In genomic region chr10:54161091-54161742, GRCm38 (mm10) we compare ENCODE assay signal across 25 mouse cellular contexts.
DNase-seq lines count a peak whose midpoint lies in the region; ATAC-seq and TF ChIP-seq lines count a peak whose summit lies in the region.
"Had no signal": no experiment of that assay in that cellular context is flagged by ENCODE, and none has a peak within 500 bp of the region (broad histone marks: within the 10 kb centered on the region; RNA-seq: fewer than 3 reads in every experiment).

No protein-coding gene starts in this region.

- H3K4me1 ChIP-seq in intestine, embryonic 14.5 days (replicated peaks; ENCODE audit: control insufficient read depth, insufficient read depth, low read length) = no peaks in the 10 kb centered on the region
- no peaks in the 10 kb centered on the region for H3K4me1 ChIP-seq in intestine, embryonic 15.5 days (replicated peaks)
- H3K4me1 ChIP-seq in intestine, postnatal 0 days (replicated peaks; ENCODE audit: control insufficient read depth, insufficient read depth, low read length) = no peaks in the 10 kb centered on the region
- H3K4me1 ChIP-seq in small intestine, adult 2 months (ENCODE audit: control insufficient read depth, insufficient read depth, insufficient read length, low read length) = peaks cover 6% of the 10 kb centered on the region; the same call in 1 of the 2 replicates
- no peaks in the 10 kb centered on the region for H3K4me1 ChIP-seq in midbrain, embryonic 14.5 days (ENCODE audit: control insufficient read depth, insufficient read depth, low read length)
- H3K4me1 ChIP-seq: embryonic facial prominence, embryonic 13.5 days; embryonic facial prominence, embryonic 15.5 days; forebrain, embryonic 10.5 days; forebrain, embryonic 12.5 days had no signal

- H3K27me3 ChIP-seq in intestine, embryonic 14.5 days (replicated peaks; ENCODE audit: control insufficient read depth, insufficient read depth, low read length) = no peaks in the 10 kb centered on the region
- no peaks in the 10 kb centered on the region for H3K27me3 ChIP-seq in intestine, embryonic 15.5 days (replicated peaks)
- no peaks in the 10 kb centered on the region for H3K27me3 ChIP-seq in intestine, postnatal 0 days (replicated peaks; ENCODE audit: control insufficient read depth, insufficient read depth, low read length)
- H3K27me3 ChIP-seq in small intestine, adult 2 months (ENCODE audit: control insufficient read depth, insufficient read depth, low read length) = no peaks in the 10 kb centered on the region
- no peaks in the 10 kb centered on the region for H3K27me3 ChIP-seq in midbrain, embryonic 14.5 days (ENCODE audit: control insufficient read depth, insufficient read depth, low read length)
- H3K27me3 ChIP-seq: embryonic facial prominence, embryonic 13.5 days; embryonic facial prominence, embryonic 15.5 days; forebrain, embryonic 12.5 days had no signal

- 26% methylated on average over 11 of the region's 11 CpGs for WGBS in intestine, embryonic 14.5 days
- 31% methylated on average over 11 of the region's 11 CpGs for WGBS in intestine, embryonic 15.5 days
- 15% methylated on average over 11 of the region's 11 CpGs for WGBS in intestine, postnatal 0 days
- 23% methylated on average over 11 of the region's 11 CpGs for WGBS in small intestine, adult 2 months
- whole genome bisulfite sequencing in midbrain, embryonic 14.5 days = 90% methylated on average over 11 of the region's 11 CpGs

- TF ChIP-seq CTCF in intestine, postnatal 0 days (IDR thresholded peaks at IDR 0.05; ENCODE audit: low read depth) = no peak
- no peak for TF ChIP-seq CTCF in small intestine, adult 2 months (IDR thresholded peaks at IDR 0.05; ENCODE audit: extremely low read depth, insufficient read length, insufficient replicate concordance, low read depth, low read length)

- H3K9ac ChIP-seq in intestine, embryonic 14.5 days (ENCODE audit: low read length) = no peak overlapping the region
- no peak overlapping the region for H3K9ac ChIP-seq in intestine, embryonic 15.5 days
- H3K9ac ChIP-seq in intestine, postnatal 0 days (ENCODE audit: low read depth, low read length) = no peak overlapping the region
- H3K9ac ChIP-seq in midbrain, embryonic 14.5 days (replicated peaks; ENCODE audit: low read length) = no peak overlapping the region
- H3K9ac ChIP-seq: embryonic facial prominence, embryonic 13.5 days; embryonic facial prominence, embryonic 15.5 days; forebrain, embryonic 12.5 days had no signal

- H3K36me3 ChIP-seq in intestine, embryonic 14.5 days (ENCODE audit: control insufficient read depth, insufficient read depth, low read length) = no peaks in the 10 kb centered on the region
- H3K36me3 ChIP-seq in intestine, embryonic 15.5 days = no peaks in the 10 kb centered on the region
- no peaks in the 10 kb centered on the region for H3K36me3 ChIP-seq in intestine, postnatal 0 days (ENCODE audit: control insufficient read depth, insufficient read depth)
- no peaks in the 10 kb centered on the region for H3K36me3 ChIP-seq in small intestine, adult 2 months (ENCODE audit: control insufficient read depth, insufficient read depth, low read length)
- H3K36me3 ChIP-seq in midbrain, embryonic 14.5 days (ENCODE audit: control insufficient read depth, insufficient read depth, low read length) = no peaks in the 10 kb centered on the region
- H3K36me3 ChIP-seq: embryonic facial prominence, embryonic 13.5 days; embryonic facial prominence, embryonic 15.5 days; forebrain, embryonic 10.5 days; forebrain, embryonic 12.5 days had no signal

- no peak overlapping the region for H3K27ac ChIP-seq in intestine, embryonic 14.5 days (ENCODE audit: low read depth)
- no peak overlapping the region for H3K27ac ChIP-seq in intestine, embryonic 15.5 days
- H3K27ac ChIP-seq in intestine, postnatal 0 days (ENCODE audit: low read depth, low read length) = peak overlapping the region; percentile 63
- peak overlapping the region; percentile 80 for H3K27ac ChIP-seq in small intestine, adult 2 months (ENCODE audit: insufficient read depth, low read depth, low read length)
- H3K27ac ChIP-seq in midbrain, embryonic 14.5 days (replicated peaks; ENCODE audit: low read depth, low read length) = no peak overlapping the region
- H3K27ac ChIP-seq: embryonic facial prominence, embryonic 13.5 days; embryonic facial prominence, embryonic 15.5 days; forebrain, embryonic 10.5 days; forebrain, embryonic 12.5 days had no signal

- no peak overlapping the region for H3K4me2 ChIP-seq in intestine, embryonic 14.5 days (ENCODE audit: low read length)
- no peak overlapping the region for H3K4me2 ChIP-seq in intestine, embryonic 15.5 days (replicated peaks)
- peak overlapping the region; percentile 22; the same call in 1 of the 2 replicates for H3K4me2 ChIP-seq in intestine, postnatal 0 days (replicated peaks; ENCODE audit: low read depth)
- H3K4me2 ChIP-seq in midbrain, embryonic 14.5 days (ENCODE audit: low read length) = no peak overlapping the region
- H3K4me2 ChIP-seq: embryonic facial prominence, embryonic 13.5 days; embryonic facial prominence, embryonic 15.5 days; forebrain, embryonic 12.5 days had no signal

- H3K4me3 ChIP-seq in intestine, embryonic 14.5 days (ENCODE audit: low read depth, low read length) = no peak overlapping the region
- no peak overlapping the region for H3K4me3 ChIP-seq in intestine, embryonic 15.5 days (replicated peaks)
- no peak overlapping the region for H3K4me3 ChIP-seq in intestine, postnatal 0 days (ENCODE audit: low read depth, low read length)
- H3K4me3 ChIP-seq in small intestine, adult 2 months (ENCODE audit: low read depth, low read length) = no peak overlapping the region
- no peak overlapping the region for H3K4me3 ChIP-seq in midbrain, embryonic 14.5 days (replicated peaks; ENCODE audit: low read depth, low read length)
- H3K4me3 ChIP-seq: embryonic facial prominence, embryonic 13.5 days; embryonic facial prominence, embryonic 15.5 days; erythroblast, embryonic 14.5 days; forebrain, embryonic 10.5 days; forebrain, embryonic 12.5 days had no signal

- peak; percentile 54 for DNase-seq in intestine, embryonic 14.5 days (ENCODE audit: low spot score)
- no peak for DNase-seq in left cerebral cortex, adult 8-10 months (ENCODE audit: low spot score in 2 of 2)
- DNase-seq in midbrain, embryonic 14.5 days = no peak
- no peak for DNase-seq in gastrocnemius, postnatal 4 days (ENCODE audit: low spot score in 2 of 2)
- DNase-seq: adrenal gland, adult 2 months; adrenal gland, postnatal 10 days; adrenal gland, postnatal 25 days; cerebellum, adult 11 months; cerebellum, adult 18-20 months; cerebellum, adult 8-10 months; cerebellum, adult 9-11 months; cerebellum, postnatal 14 days; cerebellum, postnatal 36 days; embryo, embryonic 11 days had no signal

- no peak for TF ChIP-seq POLR2A in small intestine, adult 2 months (IDR thresholded peaks at IDR 0.05; ENCODE audit: low read depth, low read length)

- H3K9me3 ChIP-seq in intestine, embryonic 14.5 days (ENCODE audit: control insufficient read depth, low read length) = no peaks in the 10 kb centered on the region
- no peaks in the 10 kb centered on the region for H3K9me3 ChIP-seq in intestine, embryonic 15.5 days
- no peaks in the 10 kb centered on the region for H3K9me3 ChIP-seq in intestine, postnatal 0 days (ENCODE audit: control insufficient read depth)
- no peaks in the 10 kb centered on the region for H3K9me3 ChIP-seq in midbrain, embryonic 14.5 days (ENCODE audit: control insufficient read depth, low read length)
- H3K9me3 ChIP-seq: embryonic facial prominence, embryonic 13.5 days; embryonic facial prominence, embryonic 15.5 days; forebrain, embryonic 10.5 days; forebrain, embryonic 12.5 days had no signal

- ATAC-seq in intestine, embryonic 14.5 days (replicated peaks; ENCODE audit: low FRiP score, low TSS enrichment, low read depth) = peak; percentile 92
- peak; percentile 97 for ATAC-seq in intestine, embryonic 15.5 days
- ATAC-seq in intestine, postnatal 0 days = peak; percentile 98
- ATAC-seq in midbrain, embryonic 14.5 days (ENCODE audit: low FRiP score, low TSS enrichment) = no peak
- ATAC-seq in megakaryocyte progenitor cell, adult 5-6 weeks (replicated peaks; ENCODE audit: poor library complexity) = no peak
- ATAC-seq: forebrain, embryonic 14.5 days; forebrain, embryonic 16.5 days had no signal

Comparison
In these comparisons a context has a peak if more than half of its experiments do, and no peak if none do; other contexts are left out.
1. H3K27ac ChIP-seq: peak in intestine, postnatal 0 days (single experiment) and small intestine, adult 2 months (single experiment); none in intestine, embryonic 14.5 days (single experiment), intestine, embryonic 15.5 days (single experiment) and midbrain, embryonic 14.5 days (single experiment).
2. ATAC-seq: peak in intestine, embryonic 14.5 days (single experiment), intestine, embryonic 15.5 days (single experiment) and intestine, postnatal 0 days (single experiment); none in midbrain, embryonic 14.5 days (single experiment) and megakaryocyte progenitor cell, adult 5-6 weeks (single experiment).